Mouse (Mus musculus): ENCODE measurements at regions not wholly inside any gene's neighbourhood (a gene's known extent, or its start where the extent isn't known, plus 50 kb on each side); places are given as distances from the start of the nearest gene placed in this dataset.

- H3K36me3 ChIP-seq (replicated peaks) = no peaks in the 10 kb centered on the region
- ATAC-seq (replicated peaks) = no peak
- no peaks in the 10 kb centered on the region for H3K9me3 ChIP-seq
- H3K4me3 ChIP-seq = no peak overlapping the region
- no peak overlapping the region for H3K9ac ChIP-seq
- H3K27me3 ChIP-seq (replicated peaks) = no peaks in the 10 kb centered on the region
- H3K27ac ChIP-seq = no peak overlapping the region
- no peaks in the 10 kb centered on the region for H3K4me1 ChIP-seq
- WGBS = 76% methylated on average over 4 of the region's 4 CpGs
- no peak overlapping the region for H3K4me2 ChIP-seq
Observed at GRCm38 (mm10) chr3:19747361-19747760, 118.9 kb upstream of the 1700064H15Rik start.

- Histone ChIP-seq H3K9ac (no peak overlapping the region), H3K4me2 (no peak overlapping the region), H3K9me3 (no peaks in the 10 kb centered on the region), H3K4me3 (no peak overlapping the region), H3K27ac (no peak overlapping the region), H3K4me1 (no peaks in the 10 kb centered on the region), H3K27me3 (replicated peaks) (no peaks in the 10 kb centered on the region), H3K36me3 (replicated peaks) (no peaks in the 10 kb centered on the region)
- 93% methylated on average over 3 of the region's 3 CpGs for WGBS
- ATAC-seq (replicated peaks) = no peak
Observed at GRCm38 (mm10) chr3:19751946-19752345, 123.5 kb upstream of the 1700064H15Rik start.

GRCm38 (mm10) chr3:19754011-19754410, 125.5 kb upstream of the 1700064H15Rik start:
- H3K36me3 ChIP-seq (replicated peaks) = no peaks in the 10 kb centered on the region
- no peaks in the 10 kb centered on the region; the same call in 1 of the 2 replicates for H3K9me3 ChIP-seq
- H3K27me3 ChIP-seq (replicated peaks) = no peaks in the 10 kb centered on the region
- H3K4me3 ChIP-seq = no peak overlapping the region
- no peaks in the 10 kb centered on the region for H3K4me1 ChIP-seq
- no peak overlapping the region for H3K9ac ChIP-seq
- H3K4me2 ChIP-seq = no peak overlapping the region
- 88% methylated on average over 1 of the region's 1 CpGs for WGBS
- ATAC-seq (replicated peaks) = no peak
- no peak overlapping the region for H3K27ac ChIP-seq

- no peak for ATAC-seq (replicated peaks)
- Histone ChIP-seq H3K36me3 (replicated peaks) (no peaks in the 10 kb centered on the region), H3K4me3 (no peak overlapping the region), H3K27me3 (replicated peaks) (no peaks in the 10 kb centered on the region), H3K4me2 (no peak overlapping the region), H3K27ac (no peak overlapping the region), H3K4me1 (no peaks in the 10 kb centered on the region), H3K9me3 (no peaks in the 10 kb centered on the region; the same call in 1 of the 2 replicates), H3K9ac (no peak overlapping the region)
- WGBS = 73% methylated on average over 2 of the region's 2 CpGs
Observed at GRCm38 (mm10) chr3:19754636-19755035, 126.2 kb upstream of the 1700064H15Rik start.

GRCm38 (mm10) chr3:19755136-19755535, 126.7 kb upstream of the 1700064H15Rik start:
- Histone ChIP-seq H3K27me3 (replicated peaks) (no peaks in the 10 kb centered on the region), H3K4me2 (no peak overlapping the region), H3K36me3 (replicated peaks) (no peaks in the 10 kb centered on the region), H3K4me1 (no peaks in the 10 kb centered on the region), H3K9ac (no peak overlapping the region), H3K4me3 (no peak overlapping the region), H3K27ac (no peak overlapping the region), H3K9me3 (no peaks in the 10 kb centered on the region; the same call in 1 of the 2 replicates)
- 91% methylated on average over 3 of the region's 3 CpGs for WGBS
- ATAC-seq (replicated peaks) = no peak

GRCm38 (mm10) chr3:19798543-19799106, 158.2 kb upstream of the Cp start:
- 76% methylated on average over 1 of the region's 1 CpGs for WGBS
- no peak overlapping the region for H3K9ac ChIP-seq
- H3K4me1 ChIP-seq = no peaks in the 10 kb centered on the region
- H3K4me3 ChIP-seq = no peak overlapping the region
- H3K36me3 ChIP-seq (replicated peaks) = no peaks in the 10 kb centered on the region
- no peak overlapping the region for H3K27ac ChIP-seq
- no peaks in the 10 kb centered on the region for H3K9me3 ChIP-seq
- no peak for ATAC-seq (replicated peaks)
- no peaks in the 10 kb centered on the region for H3K27me3 ChIP-seq (replicated peaks)
- H3K4me2 ChIP-seq = no peak overlapping the region

GRCm38 (mm10) chr3:19810034-19810433, 146.8 kb upstream of the Cp start:
- Histone ChIP-seq H3K27ac (no peak overlapping the region), H3K9ac (no peak overlapping the region), H3K9me3 (no peaks in the 10 kb centered on the region), H3K4me2 (no peak overlapping the region), H3K27me3 (replicated peaks) (no peaks in the 10 kb centered on the region), H3K4me1 (no peaks in the 10 kb centered on the region), H3K4me3 (no peak overlapping the region), H3K36me3 (replicated peaks) (no peaks in the 10 kb centered on the region)
- 78% methylated on average over 3 of the region's 3 CpGs for WGBS
- ATAC-seq (replicated peaks) = no peak

- H3K9me3 ChIP-seq = no peaks in the 10 kb centered on the region
- H3K4me2 ChIP-seq = no peak overlapping the region
- 75% methylated on average over 1 of the region's 1 CpGs for whole genome bisulfite sequencing
- H3K36me3 ChIP-seq (replicated peaks) = no peaks in the 10 kb centered on the region
- no peak overlapping the region for H3K9ac ChIP-seq
- H3K4me1 ChIP-seq = no peaks in the 10 kb centered on the region
- no peaks in the 10 kb centered on the region for H3K27me3 ChIP-seq (replicated peaks)
- H3K27ac ChIP-seq = no peak overlapping the region
- ATAC-seq (replicated peaks) = no peak
- H3K4me3 ChIP-seq = no peak overlapping the region
Observed at GRCm38 (mm10) chr3:19824904-19825303, 131.9 kb upstream of the Cp start.

- no peak overlapping the region for H3K4me3 ChIP-seq
- H3K9ac ChIP-seq = no peak overlapping the region
- WGBS = 56% methylated on average over 5 of the region's 5 CpGs
- ATAC-seq (replicated peaks) = no peak; the same call in 1 of the 2 replicates
- no peak overlapping the region for H3K27ac ChIP-seq
- H3K4me2 ChIP-seq = no peak overlapping the region
- H3K9me3 ChIP-seq = no peaks in the 10 kb centered on the region
- H3K4me1 ChIP-seq = no peaks in the 10 kb centered on the region
- H3K27me3 ChIP-seq (replicated peaks) = no peaks in the 10 kb centered on the region
- no peaks in the 10 kb centered on the region for H3K36me3 ChIP-seq (replicated peaks)
Observed at GRCm38 (mm10) chr3:19828518-19829246, 128.2 kb upstream of the Cp start.

GRCm38 (mm10) chr3:19829752-19830151, 127.1 kb upstream of the Cp start:
- no peak for ATAC-seq (replicated peaks)
- no peaks in the 10 kb centered on the region for H3K27me3 ChIP-seq (replicated peaks)
- H3K27ac ChIP-seq = no peak overlapping the region
- no peak overlapping the region for H3K4me3 ChIP-seq
- no peak overlapping the region for H3K4me2 ChIP-seq
- 89% methylated on average over 2 of the region's 2 CpGs for WGBS
- H3K9me3 ChIP-seq = no peaks in the 10 kb centered on the region
- H3K9ac ChIP-seq = no peak overlapping the region
- no peaks in the 10 kb centered on the region for H3K4me1 ChIP-seq
- no peaks in the 10 kb centered on the region for H3K36me3 ChIP-seq (replicated peaks)

GRCm38 (mm10) chr3:19848031-19848735, 108.7 kb upstream of the Cp start:
- H3K9me3 ChIP-seq = no peaks in the 10 kb centered on the region
- no peaks in the 10 kb centered on the region for H3K27me3 ChIP-seq (replicated peaks)
- H3K4me3 ChIP-seq = no peak overlapping the region
- WGBS = 78% methylated on average over 6 of the region's 6 CpGs
- H3K9ac ChIP-seq = no peak overlapping the region
- ATAC-seq (replicated peaks) = no peak
- H3K4me2 ChIP-seq = no peak overlapping the region
- no peaks in the 10 kb centered on the region for H3K36me3 ChIP-seq (replicated peaks)
- no peaks in the 10 kb centered on the region for H3K4me1 ChIP-seq
- no peak overlapping the region for H3K27ac ChIP-seq

GRCm38 (mm10) chr3:19848736-19849269, 108.1 kb upstream of the Cp start:
- Histone ChIP-seq H3K9ac (no peak overlapping the region), H3K4me3 (no peak overlapping the region), H3K4me1 (no peaks in the 10 kb centered on the region), H3K27ac (no peak overlapping the region), H3K9me3 (no peaks in the 10 kb centered on the region), H3K4me2 (no peak overlapping the region), H3K36me3 (replicated peaks) (no peaks in the 10 kb centered on the region), H3K27me3 (replicated peaks) (no peaks in the 10 kb centered on the region)
- ATAC-seq (replicated peaks) = no peak
- 54% methylated on average over 1 of the region's 1 CpGs for WGBS

Measured in midbrain, embryonic 15.5 days (tissue).